Mouse (Mus musculus) hindbrain, postnatal 0 days (tissue): ENCODE data around the gene Arhgap21. TPM values are rescaled to one million over a fixed set of nuclear protein-coding genes. Genes with fewer than 3 reads are reported as not detected.
"Not testable (repeated sequence)": the region's sequence is repeated elsewhere in the genome, so short reads cannot be mapped to it uniquely, and the experiment has no call there.

Experiments used
- ATAC-seq: fragments of 200-750 bp; cut with Nextera tagmentation; 2 replicates; pipeline ENCODE4 v1.8.0; 2017; ENCODE audit warnings: mild to moderate bottlenecking, moderate TSS enrichment, moderate library complexity
- DNase-seq: peaks from one replicate; pipeline ENCODE4 v3.0.0-alpha.2; 2015; ENCODE audit warnings: low spot score
- H3K27ac ChIP-seq: fragments of 300-500 bp; sonication (generic); 2 replicates; pipeline ENCODE4 v1.5.1; 2014; ENCODE audit warnings: mild to moderate bottlenecking
- H3K27me3 ChIP-seq: fragments of 300-500 bp; sonication (generic); 2 replicates; pipeline ENCODE4 v1.6.1; 2014; ENCODE audit warnings: low read length, mixed read lengths; ENCODE audit not compliant: insufficient read depth
- H3K36me3 ChIP-seq: fragments of 300-500 bp; sonication (generic); 2 replicates; pipeline ENCODE4 v1.6.1; 2014; ENCODE audit warnings: low read length, mixed read lengths; ENCODE audit not compliant: insufficient read depth
- H3K4me1 ChIP-seq: fragments of 300-500 bp; sonication (generic); 2 replicates; pipeline ENCODE4 v1.6.1; 2014; ENCODE audit warnings: antibody characterized with exemption, low read length, mixed read lengths; ENCODE audit not compliant: insufficient read depth
- H3K4me2 ChIP-seq: fragments of 300-500 bp; sonication (generic); 2 replicates; pipeline ENCODE4 v1.6.1; 2014; ENCODE audit warnings: low read depth, mild to moderate bottlenecking, low read length, moderate library complexity, mixed read lengths
- H3K4me3 ChIP-seq: fragments of 300-500 bp; sonication (generic); 2 replicates; pipeline ENCODE4 v1.5.1; 2014; ENCODE audit warnings: low read length
- H3K9ac ChIP-seq: fragments of 300-500 bp; sonication (generic); replicated peaks from 2 replicates; pipeline ENCODE4 v1.6.1; 2014; ENCODE audit warnings: mild to moderate bottlenecking, low read length, moderate library complexity, mixed read lengths
- H3K9me3 ChIP-seq: fragments of 300-500 bp; sonication (generic); 2 replicates; pipeline ENCODE4 v1.6.1; 2016; ENCODE audit warnings: low read length, mixed read lengths
- CTCF ChIP-seq: IDR thresholded peaks from 2 replicates; pipeline ENCODE4 v1.5.1; 2016; ENCODE audit warnings: antibody characterized with exemption, control low read depth, low read depth
- WGBS: fragments of 180-500 bp; shearing (Covaris S2); extraction: QIAGEN DNeasy Blood & Tissue Kit; methylation state at CpG from one replicate; pipeline ENCODE4 v1.1.7; 2014; 5-methylcytosine and 5-hydroxymethylcytosine counted together
- polyA plus RNA-seq: library from polyadenylated mRNA; unstranded; fragments of >200 nt; fragmentation: Nextera tagmentation; extraction: Ambion mirVana; gene quantifications from 2 replicates; pipeline ENCODE4 v1.2.1, GENCODE M21; 2015
- total RNA-seq: library from RNA; depleted of rRNA; stranded (reverse); fragments of >200 nt; gene quantifications from 2 replicates; pipeline ENCODE4 v1.2.3, GENCODE M21; 2014

The Arhgap21 gene
- total and polyA plus RNA-seq, 2 experiments from 2014 or later: 26.6 to 65.8 TPM

DNA sequence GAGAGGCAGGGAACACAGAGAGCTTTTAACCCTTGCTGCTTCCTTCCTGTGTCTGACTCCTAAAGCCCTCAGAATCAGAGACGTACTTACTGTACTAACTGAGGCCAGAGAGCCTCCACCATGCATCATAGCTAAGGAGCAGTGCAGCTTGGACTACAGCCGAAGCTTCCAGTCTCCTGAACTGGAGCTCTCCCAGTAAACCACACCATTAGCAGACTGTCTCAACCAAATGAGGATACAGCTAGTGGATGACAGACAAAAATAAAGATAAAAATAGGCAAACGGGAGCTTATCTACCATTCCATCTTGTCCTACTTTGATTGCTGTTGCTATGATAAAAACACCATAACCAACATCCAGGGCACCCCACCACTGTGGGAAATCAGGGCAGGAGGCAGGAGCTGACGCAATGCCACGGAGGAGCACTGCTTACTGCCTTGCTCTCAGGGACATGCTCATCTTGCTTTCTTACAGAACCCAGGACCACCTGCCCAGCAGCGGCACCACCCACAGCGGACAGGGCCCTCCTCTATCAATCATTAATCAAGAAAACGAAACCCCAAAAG, 35.9 kb downstream of the Arhgap21 start:
- Histone ChIP-seq H3K9me3 (no peaks in the 10 kb centered on the region), H3K4me2 (no peak overlapping the region), H3K4me1 (no peaks in the 10 kb centered on the region), H3K27ac (no peak overlapping the region), H3K9ac (no peak overlapping the region), H3K27me3 (no peaks in the 10 kb centered on the region), H3K36me3 (no peaks in the 10 kb centered on the region), H3K4me3 (no peak overlapping the region)
- no peak for ATAC-seq
- DNase-seq: no peak
- no peak for TF ChIP-seq CTCF
- WGBS: 86% methylated on average over 8 of the region's 8 CpGs

DNA sequence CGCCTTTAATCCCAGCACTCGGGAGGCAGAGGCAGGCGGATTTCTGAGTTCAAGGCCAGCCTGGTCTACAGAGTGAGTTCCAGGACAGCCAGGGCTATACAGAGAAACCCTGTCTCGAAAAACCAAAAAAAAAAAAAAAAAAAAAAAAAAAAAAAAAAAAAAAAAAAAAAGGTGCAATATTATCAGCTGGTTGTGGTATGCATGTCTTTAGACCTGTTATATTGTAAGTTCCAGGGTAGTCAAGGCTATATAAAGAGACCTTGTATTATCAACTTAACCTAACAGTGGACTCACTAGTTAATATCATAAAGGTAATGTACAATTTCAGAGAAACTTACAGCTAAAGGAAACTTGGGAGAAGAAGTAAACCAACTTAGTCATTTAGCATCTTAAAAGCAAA, 36.9 kb downstream of the Arhgap21 start:
- DNase-seq, ATAC-seq, H3K9me3 ChIP-seq, H3K4me2 ChIP-seq, H3K9ac ChIP-seq, H3K27me3 ChIP-seq, H3K4me1 ChIP-seq, H3K36me3 ChIP-seq, H3K27ac ChIP-seq, H3K4me3 ChIP-seq: not testable (repeated sequence)
- 100% methylated on average over 3 of the region's 4 CpGs for WGBS

DNA sequence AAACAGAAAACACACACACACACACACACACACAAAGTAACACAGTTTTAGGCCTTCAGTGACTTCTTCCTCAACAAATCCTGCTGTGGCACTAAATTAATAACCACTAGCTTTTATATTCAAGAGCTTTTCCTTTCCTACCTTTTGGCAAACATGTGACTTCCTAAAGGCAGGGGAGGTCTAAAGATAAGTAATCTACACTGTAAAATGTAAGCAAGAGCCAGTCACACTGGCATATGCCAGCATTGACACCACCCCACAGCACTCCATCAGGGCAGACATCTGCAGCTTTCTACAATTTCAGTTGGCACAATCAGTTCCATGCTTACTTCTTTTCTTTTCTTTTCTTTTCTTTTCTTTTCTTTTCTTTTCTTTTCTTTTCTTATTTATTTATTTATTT, 40.2 kb downstream of the Arhgap21 start:
- Histone ChIP-seq H3K27me3 (no peaks in the 10 kb centered on the region), H3K4me1 (no peaks in the 10 kb centered on the region), H3K4me2 (no peak overlapping the region), H3K27ac (no peak overlapping the region), H3K36me3 (no peaks in the 10 kb centered on the region), H3K4me3 (no peak overlapping the region), H3K9ac (no peak overlapping the region), H3K9me3 (no peaks in the 10 kb centered on the region)
- no peak for ATAC-seq
- TF ChIP-seq CTCF: no peak
- no peak for DNase-seq

DNA sequence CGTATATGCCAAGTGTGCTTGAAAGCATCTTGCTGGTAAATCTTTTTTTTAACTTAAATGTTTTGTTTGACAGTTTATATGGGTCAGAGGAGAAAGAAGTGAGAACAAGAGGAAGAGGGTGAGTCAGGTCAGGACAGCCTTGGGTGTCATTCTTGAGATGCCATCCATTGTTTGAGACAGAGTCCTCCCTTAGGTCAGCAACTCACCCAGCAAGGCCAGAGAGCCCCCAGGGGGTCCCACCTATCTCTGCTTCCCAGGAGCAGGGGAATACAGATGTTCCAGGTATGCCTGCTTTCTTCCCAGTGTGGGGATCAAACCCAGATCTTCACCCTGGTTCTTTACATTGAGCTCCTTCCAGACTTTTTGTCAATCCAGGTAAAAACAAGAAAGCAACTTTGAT, 43.7 kb downstream of the Arhgap21 start:
- no peaks in the 10 kb centered on the region for H3K36me3 ChIP-seq
- no peak overlapping the region for H3K4me2 ChIP-seq
- no peak overlapping the region for H3K27ac ChIP-seq
- no peaks in the 10 kb centered on the region for H3K27me3 ChIP-seq
- H3K4me3 ChIP-seq: no peak overlapping the region
- H3K4me1 ChIP-seq: 0 out of 2 replicates have a peak, but pooled peaks cover 7% of the 10 kb centered on the region
- WGBS: 68% methylated on average over 1 of the region's 1 CpGs
- no peaks in the 10 kb centered on the region for H3K9me3 ChIP-seq
- ATAC-seq (no peak), DNase-seq (no peak)
- H3K9ac ChIP-seq: no peak overlapping the region
- no peak for TF ChIP-seq CTCF

DNA sequence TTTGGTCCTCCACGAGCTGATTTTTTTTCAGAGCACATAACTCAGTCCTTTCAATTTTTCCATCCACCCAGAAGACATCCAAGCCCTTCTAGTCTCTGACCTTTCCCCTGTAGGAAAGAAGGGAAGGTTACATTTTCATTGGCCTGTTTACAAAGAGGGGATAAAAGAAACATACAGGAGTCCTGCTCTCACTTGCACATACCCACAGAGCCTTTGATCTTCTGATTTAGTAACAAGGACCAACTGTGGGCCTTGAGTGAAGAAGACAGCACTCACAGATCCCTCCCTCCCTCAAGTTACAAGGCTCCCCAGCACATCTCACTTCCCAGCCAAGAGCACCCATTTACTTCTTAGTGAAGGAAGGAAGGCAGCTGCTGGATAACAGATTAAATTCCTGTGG, 46.3 kb downstream of the Arhgap21 start:
- DNase-seq (no peak), ATAC-seq (no peak)
- 5% methylated on average over 1 of the region's 1 CpGs for WGBS
- H3K4me2 ChIP-seq: no peak overlapping the region
- no peak overlapping the region for H3K9ac ChIP-seq
- H3K27me3 ChIP-seq: no peaks in the 10 kb centered on the region
- no peaks in the 10 kb centered on the region for H3K36me3 ChIP-seq
- no peak overlapping the region for H3K27ac ChIP-seq
- H3K4me3 ChIP-seq: no peak overlapping the region
- no peak for TF ChIP-seq CTCF
- H3K4me1 ChIP-seq: 0 out of 2 replicates have a peak, but pooled peaks cover 7% of the 10 kb centered on the region
- H3K9me3 ChIP-seq: no peaks in the 10 kb centered on the region

DNA sequence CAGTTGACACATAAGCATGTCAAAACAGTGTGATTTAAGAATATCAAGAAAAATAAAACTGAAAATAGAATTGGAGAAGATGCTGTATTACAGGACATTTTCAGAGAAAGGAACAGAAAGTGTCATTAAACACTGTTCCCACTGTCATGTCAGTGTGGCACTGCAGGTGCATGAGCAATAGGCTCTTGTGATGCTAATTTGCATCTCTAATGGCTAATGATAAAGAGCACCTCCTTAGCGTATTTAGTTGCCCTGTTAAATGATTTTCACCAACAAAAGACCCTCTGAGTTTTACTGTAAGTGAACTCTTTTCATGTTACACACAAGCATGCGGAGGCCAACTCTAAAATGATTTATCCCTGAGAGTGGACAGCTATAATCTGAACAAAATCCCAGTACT, 47.1 kb downstream of the Arhgap21 start:
- Histone ChIP-seq H3K27me3 (no peaks in the 10 kb centered on the region), H3K4me2 (no peak overlapping the region), H3K27ac (no peak overlapping the region), H3K4me1 (0 out of 2 replicates have a peak, but pooled peaks cover 7% of the 10 kb centered on the region), H3K4me3 (no peak overlapping the region), H3K9ac (no peak overlapping the region), H3K36me3 (no peaks in the 10 kb centered on the region), H3K9me3 (no peaks in the 10 kb centered on the region)
- ATAC-seq (no peak), DNase-seq (no peak)
- WGBS: 43% methylated on average over 2 of the region's 2 CpGs
- no peak for TF ChIP-seq CTCF

DNA sequence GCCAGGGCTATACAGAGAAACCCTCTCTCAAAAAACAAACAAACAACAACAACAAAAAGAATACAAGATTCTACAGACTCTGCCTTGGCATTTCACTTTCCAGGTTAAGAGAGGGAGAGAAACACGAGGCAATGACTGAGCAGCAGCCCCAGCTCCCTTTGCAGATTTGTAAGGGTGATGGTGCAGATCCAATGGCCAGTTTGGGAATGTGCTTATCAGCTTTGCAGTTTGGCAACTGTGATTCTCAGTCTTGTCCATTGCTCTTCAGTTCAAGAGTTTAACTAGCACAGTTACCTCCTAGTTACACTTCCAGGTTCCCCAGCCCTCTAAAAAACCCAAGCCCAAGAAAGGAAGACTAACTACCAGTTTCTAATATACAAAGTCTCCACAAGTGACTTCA, 47.7 kb downstream of the Arhgap21 start:
- no peak overlapping the region for H3K9ac ChIP-seq
- DNase-seq: no peak
- H3K4me1 ChIP-seq: 0 out of 2 replicates have a peak, but pooled peaks cover 7% of the 10 kb centered on the region
- H3K4me2 ChIP-seq: no peak overlapping the region
- 77% methylated on average over 1 of the region's 1 CpGs for WGBS
- TF ChIP-seq CTCF: no peak
- H3K9me3 ChIP-seq: no peaks in the 10 kb centered on the region
- H3K27ac ChIP-seq: no peak overlapping the region
- no peak overlapping the region for H3K4me3 ChIP-seq
- no peaks in the 10 kb centered on the region for H3K36me3 ChIP-seq
- no peaks in the 10 kb centered on the region for H3K27me3 ChIP-seq
- ATAC-seq: no peak
